Mouse (Mus musculus) forebrain, embryonic 13.5 days (tissue): ENCODE data around the gene Mrps10. TPM values are rescaled to one million over a fixed set of nuclear protein-coding genes. Genes with fewer than 3 reads are reported as not detected.

Experiments
- ATAC-seq: fragments of 200-750 bp; cut with Nextera tagmentation; 2 replicates; pipeline ENCODE4 v1.8.0; 2017
- H3K27ac ChIP-seq: fragments of 300-500 bp; sonication (generic); 2 replicates; pipeline ENCODE4 v1.5.1; 2015; ENCODE audit warnings: inconsistent platforms, mild to moderate bottlenecking, moderate library complexity
- H3K27me3 ChIP-seq: fragments of 300-500 bp; sonication (generic); 2 replicates; pipeline ENCODE4 v1.6.1; 2015; ENCODE audit warnings: mild to moderate bottlenecking, inconsistent platforms
- H3K36me3 ChIP-seq: fragments of 300-500 bp; sonication (generic); 2 replicates; pipeline ENCODE4 v1.6.1; 2015; ENCODE audit warnings: mild to moderate bottlenecking, inconsistent platforms; ENCODE audit not compliant: poor library complexity, severe bottlenecking
- H3K4me1 ChIP-seq: fragments of 300-500 bp; sonication (generic); 2 replicates; pipeline ENCODE4 v1.6.1; 2015; ENCODE audit warnings: inconsistent platforms
- H3K4me2 ChIP-seq: fragments of 300-500 bp; sonication (generic); 2 replicates; pipeline ENCODE4 v1.6.1; 2015; ENCODE audit warnings: inconsistent platforms, mild to moderate bottlenecking, moderate library complexity
- H3K4me3 ChIP-seq: fragments of 300-500 bp; sonication (generic); 2 replicates; pipeline ENCODE4 v1.5.1; 2015; ENCODE audit warnings: mild to moderate bottlenecking, inconsistent platforms
- H3K9ac ChIP-seq: fragments of 300-500 bp; sonication (generic); 2 replicates; pipeline ENCODE4 v1.6.1; 2015; ENCODE audit warnings: mild to moderate bottlenecking, inconsistent platforms
- H3K9me3 ChIP-seq: fragments of 300-500 bp; sonication (generic); replicated peaks from 2 replicates; pipeline ENCODE4 v1.6.1; 2016; ENCODE audit warnings: inconsistent platforms
- WGBS: fragments of 180-500 bp; shearing (Covaris S2); methylation state at CpG from one replicate; pipeline ENCODE4 v1.1.7; 2015; 5-methylcytosine and 5-hydroxymethylcytosine counted together
- polyA plus RNA-seq: library from polyadenylated mRNA; unstranded; fragments of >200 nt; fragmentation: Nextera tagmentation; extraction: Ambion mirVana; gene quantifications from 2 replicates; pipeline ENCODE4 v1.2.1, GENCODE M21; 2015

Gene Mrps10
- polyA plus RNA-seq, 1 experiment from 2014 or later: 78.7 TPM

DNA sequence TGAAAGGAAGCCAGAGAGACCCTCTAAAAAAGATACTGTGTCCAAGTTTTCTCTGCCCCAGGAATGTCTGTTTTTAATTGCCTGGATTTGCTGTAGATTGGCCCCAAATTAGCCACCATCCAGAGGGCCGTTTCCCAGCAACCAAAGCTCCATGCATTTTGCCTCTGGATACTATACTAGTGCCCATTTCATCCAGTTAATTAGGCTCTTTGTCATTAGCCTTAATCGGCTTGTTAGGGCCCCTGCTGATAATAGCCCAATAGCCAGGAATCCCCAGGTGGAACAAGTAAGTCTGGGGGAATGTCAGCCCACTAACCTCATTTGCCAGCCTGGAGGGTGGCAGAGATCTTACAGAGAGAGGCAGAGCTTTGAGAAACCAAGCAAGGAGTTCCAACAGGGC is 35.3 kb upstream of the Mrps10 start:
- H3K4me2 ChIP-seq: peak overlapping the region; percentile 3; the same call in 1 of the 2 replicates
- H3K9ac ChIP-seq: no peak overlapping the region
- peaks cover 56% of the 10 kb centered on the region for H3K36me3 ChIP-seq
- WGBS: 5% methylated on average over 2 of the region's 2 CpGs
- no peaks in the 10 kb centered on the region for H3K9me3 ChIP-seq
- H3K4me1 ChIP-seq: peaks cover 28% of the 10 kb centered on the region
- no peak overlapping the region for H3K4me3 ChIP-seq
- H3K27me3 ChIP-seq: peaks cover 42% of the 10 kb centered on the region
- ATAC-seq: peak; percentile 78
- no peak overlapping the region; the same call in 1 of the 2 replicates for H3K27ac ChIP-seq

DNA sequence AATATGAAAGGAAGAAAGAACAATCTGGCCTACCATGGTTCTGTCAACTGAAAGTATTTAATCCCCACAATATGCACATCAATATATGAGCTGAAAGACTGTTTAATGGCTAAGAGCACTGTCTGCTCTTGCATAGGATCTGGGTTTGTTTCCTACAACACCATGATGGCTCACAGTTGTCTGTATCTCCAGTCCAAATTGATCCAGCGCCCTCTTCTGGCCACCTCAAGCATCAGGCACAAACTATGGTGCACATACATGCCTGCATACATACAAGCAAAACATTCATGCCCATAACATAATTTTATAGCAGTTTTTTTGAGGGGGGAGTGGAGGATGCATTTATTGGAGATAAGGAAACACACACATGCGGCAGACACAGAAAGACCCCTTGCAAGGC is 25.6 kb upstream of the Mrps10 start:
- no peak overlapping the region for H3K4me3 ChIP-seq
- ATAC-seq: no peak
- peaks cover 13% of the 10 kb centered on the region for H3K9me3 ChIP-seq
- H3K4me2 ChIP-seq: no peak overlapping the region
- H3K27me3 ChIP-seq: no peaks in the 10 kb centered on the region
- H3K9ac ChIP-seq: no peak overlapping the region
- no peak overlapping the region for H3K27ac ChIP-seq
- no peaks in the 10 kb centered on the region for H3K4me1 ChIP-seq
- H3K36me3 ChIP-seq: peaks cover 94% of the 10 kb centered on the region
- 88% methylated on average over 2 of the region's 2 CpGs for WGBS

DNA sequence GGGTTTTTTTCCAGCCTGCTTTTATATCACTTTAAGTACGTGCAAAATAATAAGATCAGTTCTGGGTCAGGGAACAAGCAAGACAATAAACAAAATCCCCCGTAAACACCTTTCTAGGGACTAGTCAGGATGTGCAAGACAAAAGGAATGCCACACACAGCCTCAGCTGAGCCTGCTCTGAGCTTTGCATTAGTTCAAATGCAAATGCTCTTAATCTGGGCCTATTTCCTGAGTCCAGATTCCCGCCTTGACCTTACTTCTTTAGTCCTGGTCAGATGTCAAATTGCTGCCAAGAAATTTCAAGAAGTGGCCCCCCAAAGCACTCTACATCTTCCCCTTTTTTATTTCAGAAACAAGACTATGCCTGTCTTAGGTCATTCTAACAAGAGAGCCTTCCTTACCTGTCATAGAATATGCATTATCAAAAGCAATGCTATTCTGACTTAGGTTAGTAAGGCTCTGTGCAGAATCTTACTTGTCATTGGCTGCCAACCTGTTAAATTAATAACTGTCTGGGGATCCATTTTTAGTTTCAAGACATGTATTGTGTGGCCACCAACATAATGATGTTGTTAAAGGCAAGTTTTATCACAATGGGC is 18.9 kb upstream of the Mrps10 start:
- Histone ChIP-seq H3K36me3 (peaks cover 100% of the 10 kb centered on the region), H3K9me3 (peaks cover 31% of the 10 kb centered on the region), H3K9ac (no peak overlapping the region), H3K4me3 (no peak overlapping the region), H3K4me2 (no peak overlapping the region), H3K27ac (no peak overlapping the region), H3K27me3 (no peaks in the 10 kb centered on the region), H3K4me1 (no peaks in the 10 kb centered on the region)
- ATAC-seq: no peak
- 77% methylated on average over 3 of the region's 3 CpGs for WGBS

DNA sequence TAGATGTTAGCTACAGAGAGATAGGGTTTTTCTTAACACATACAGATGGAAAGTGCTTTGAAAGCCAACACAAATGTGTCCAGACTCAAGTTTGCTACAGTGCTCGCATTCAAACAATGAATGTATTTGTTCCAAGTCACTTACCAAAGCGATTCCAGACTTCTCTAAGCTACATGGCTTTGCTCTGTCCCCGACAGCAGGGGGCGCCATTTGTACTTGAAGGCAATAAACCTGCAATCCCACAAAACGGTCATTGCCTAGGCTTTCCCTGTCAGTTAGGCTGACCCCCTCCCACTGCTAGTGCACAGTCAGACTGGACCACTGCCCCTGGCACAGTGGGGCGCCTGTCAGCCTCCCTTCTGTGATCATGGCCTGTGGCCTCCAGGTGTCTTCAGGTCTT is 8.7 kb upstream of the Mrps10 start:
- Histone ChIP-seq H3K9ac (no peak overlapping the region), H3K27me3 (peaks cover under 1% of the 10 kb centered on the region; the same call in 1 of the 2 replicates), H3K4me3 (no peak overlapping the region), H3K4me2 (no peak overlapping the region), H3K36me3 (peaks cover 51% of the 10 kb centered on the region), H3K4me1 (no peaks in the 10 kb centered on the region), H3K9me3 (no peaks in the 10 kb centered on the region), H3K27ac (no peak overlapping the region)
- ATAC-seq: no peak
- WGBS: 27% methylated on average over 6 of the region's 6 CpGs

DNA sequence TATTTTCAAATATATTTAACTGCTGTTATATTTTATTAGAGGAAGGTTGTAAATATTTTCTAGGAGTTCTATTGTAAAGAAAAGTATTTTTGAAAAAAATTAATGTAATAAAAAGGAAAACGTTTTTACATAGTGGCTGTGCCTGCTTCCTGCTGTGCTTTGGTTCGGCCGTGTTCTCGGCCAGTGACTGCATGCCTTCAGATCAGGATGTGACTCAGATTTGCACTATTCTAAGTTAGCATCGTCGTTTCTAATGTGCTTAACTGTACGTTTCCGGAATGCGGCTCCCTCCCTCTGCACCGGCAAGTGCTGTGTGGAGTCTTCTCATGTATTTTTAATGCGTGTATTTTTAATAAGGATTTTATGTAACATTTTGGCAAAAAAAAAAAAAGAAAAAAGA is 7.3 kb upstream of the Mrps10 start:
- 86% methylated on average over 11 of the region's 11 CpGs for WGBS
- Histone ChIP-seq H3K27me3 (peaks cover 14% of the 10 kb centered on the region), H3K9ac (no peak overlapping the region), H3K9me3 (no peaks in the 10 kb centered on the region), H3K4me3 (no peak overlapping the region), H3K4me1 (no peaks in the 10 kb centered on the region), H3K36me3 (peaks cover 37% of the 10 kb centered on the region), H3K27ac (no peak overlapping the region), H3K4me2 (no peak overlapping the region)
- no peak for ATAC-seq

DNA sequence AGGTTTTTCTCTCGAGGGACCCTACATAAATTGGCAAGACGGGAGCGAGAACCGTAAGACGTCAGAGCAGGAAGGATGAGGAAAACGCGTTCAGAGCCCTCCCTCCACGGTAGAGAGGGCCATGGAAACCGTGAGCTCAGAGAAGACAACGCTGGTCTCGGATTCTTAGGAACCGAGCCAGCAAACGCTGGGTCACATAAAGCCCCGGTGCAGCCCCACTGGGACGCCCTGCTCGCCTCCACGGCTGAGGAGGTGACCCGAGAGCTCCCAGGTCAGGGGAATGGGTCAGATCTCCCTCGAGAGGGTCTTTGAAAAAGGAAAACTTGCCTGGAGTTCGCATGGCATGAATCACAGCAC is 378 bp downstream of the Mrps10 start:
- Histone ChIP-seq H3K9ac (peak overlapping the region; percentile 74), H3K4me2 (peak overlapping the region; percentile 88)
- WGBS: under 1% methylated on average over 20 of the region's 20 CpGs

DNA sequence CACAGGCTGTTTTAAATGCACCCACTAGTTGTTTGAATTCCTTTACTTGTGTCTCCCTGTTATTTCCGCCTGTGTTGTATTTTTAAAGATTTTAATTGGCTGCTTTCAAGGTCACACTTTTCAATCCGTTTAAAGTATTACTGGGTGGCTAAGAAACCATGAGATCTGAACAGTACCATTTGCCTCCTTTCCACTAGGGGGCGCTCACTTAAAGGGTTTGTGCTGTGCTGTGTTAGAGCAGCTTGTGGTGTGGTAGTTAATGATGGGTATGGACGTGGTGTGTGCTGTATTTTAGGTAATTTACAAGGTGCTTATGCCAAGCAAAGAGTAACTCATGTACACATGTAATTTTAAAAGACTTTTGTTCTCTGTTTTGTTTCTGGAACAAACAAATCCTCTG is 2.8 kb downstream of the Mrps10 start:
- 6% methylated on average over 4 of the region's 4 CpGs for WGBS

More for the DNA sequence above, 378 bp downstream of the Mrps10 start:
- peaks cover 29% of the 10 kb centered on the region for H3K27me3 ChIP-seq
- ATAC-seq: peak; percentile 75
- H3K36me3 ChIP-seq: peaks cover 17% of the 10 kb centered on the region
- H3K27ac ChIP-seq: peak overlapping the region; percentile 69
- peak overlapping the region; percentile 77 for H3K4me3 ChIP-seq
- H3K4me1 ChIP-seq: peaks cover 7% of the 10 kb centered on the region
- H3K9me3 ChIP-seq: no peaks in the 10 kb centered on the region

DNA sequence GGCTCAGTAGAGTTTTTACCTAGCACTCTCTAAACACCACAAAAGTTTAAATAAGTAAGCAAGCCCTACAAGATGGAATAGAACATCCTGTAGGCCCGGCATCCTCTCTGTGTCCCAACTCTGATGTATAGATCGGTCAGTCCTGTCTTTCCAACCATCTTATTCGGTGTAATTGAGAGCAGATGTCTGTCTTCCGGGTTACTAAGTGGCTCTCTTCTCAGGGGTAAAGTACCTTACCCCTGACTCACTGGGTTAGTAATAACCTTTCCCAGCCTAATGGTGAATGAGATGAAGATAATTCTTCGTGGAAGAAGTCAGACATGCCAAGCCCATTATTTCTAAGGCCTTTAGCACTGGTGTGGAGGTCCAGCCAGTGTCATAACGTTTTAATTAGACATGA is 5.3 kb downstream of the Mrps10 start:
- WGBS: 91% methylated on average over 6 of the region's 6 CpGs
- H3K9me3 ChIP-seq: no peaks in the 10 kb centered on the region
- H3K27ac ChIP-seq: no peak overlapping the region
- H3K4me1 ChIP-seq: peaks cover 7% of the 10 kb centered on the region
- no peaks in the 10 kb centered on the region for H3K27me3 ChIP-seq
- ATAC-seq: no peak
- peaks cover 63% of the 10 kb centered on the region for H3K36me3 ChIP-seq
- H3K4me2 ChIP-seq: no peak overlapping the region
- no peak overlapping the region for H3K4me3 ChIP-seq
- H3K9ac ChIP-seq: no peak overlapping the region

More for the DNA sequence above, 2.8 kb downstream of the Mrps10 start:
- Histone ChIP-seq H3K4me2 (no peak overlapping the region), H3K4me1 (peaks cover 7% of the 10 kb centered on the region), H3K4me3 (no peak overlapping the region), H3K27me3 (peaks cover 15% of the 10 kb centered on the region), H3K27ac (no peak overlapping the region), H3K36me3 (peaks cover 39% of the 10 kb centered on the region), H3K9ac (no peak overlapping the region), H3K9me3 (no peaks in the 10 kb centered on the region)
- ATAC-seq: peak; percentile 52; the same call in 1 of the 2 replicates

DNA sequence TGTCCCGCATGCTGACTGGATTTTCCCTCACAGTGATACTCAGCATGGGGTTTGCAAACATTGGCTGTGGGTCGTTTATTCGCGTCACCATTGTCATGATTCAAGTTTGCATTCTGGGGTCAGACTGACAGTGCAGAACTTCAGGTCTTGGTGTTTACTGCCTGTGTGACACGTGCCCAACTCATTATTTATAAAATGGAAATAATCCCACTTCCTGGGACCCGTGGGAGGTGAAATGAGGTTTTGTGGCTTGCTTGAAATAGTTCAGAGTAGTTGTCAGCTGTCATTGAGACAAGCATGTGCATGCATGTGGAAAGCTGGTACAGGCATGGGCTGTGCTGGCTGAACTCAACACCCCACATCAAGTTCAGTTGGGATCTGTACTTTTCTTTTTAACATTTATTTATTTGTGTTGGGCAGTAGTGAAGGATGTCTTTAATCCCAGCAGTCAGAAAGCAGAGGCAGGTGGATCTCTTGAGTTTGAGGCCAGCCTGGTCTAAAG is 8.1 kb downstream of the Mrps10 start:
- ATAC-seq: no peak
- Histone ChIP-seq H3K4me3 (no peak overlapping the region), H3K4me1 (0 out of 2 replicates have a peak, but pooled peaks cover 2% of the 10 kb centered on the region), H3K9ac (no peak overlapping the region), H3K9me3 (no peaks in the 10 kb centered on the region), H3K4me2 (no peak overlapping the region), H3K27me3 (no peaks in the 10 kb centered on the region), H3K27ac (no peak overlapping the region), H3K36me3 (peaks cover 76% of the 10 kb centered on the region)
- WGBS: 86% methylated on average over 6 of the region's 6 CpGs

DNA sequence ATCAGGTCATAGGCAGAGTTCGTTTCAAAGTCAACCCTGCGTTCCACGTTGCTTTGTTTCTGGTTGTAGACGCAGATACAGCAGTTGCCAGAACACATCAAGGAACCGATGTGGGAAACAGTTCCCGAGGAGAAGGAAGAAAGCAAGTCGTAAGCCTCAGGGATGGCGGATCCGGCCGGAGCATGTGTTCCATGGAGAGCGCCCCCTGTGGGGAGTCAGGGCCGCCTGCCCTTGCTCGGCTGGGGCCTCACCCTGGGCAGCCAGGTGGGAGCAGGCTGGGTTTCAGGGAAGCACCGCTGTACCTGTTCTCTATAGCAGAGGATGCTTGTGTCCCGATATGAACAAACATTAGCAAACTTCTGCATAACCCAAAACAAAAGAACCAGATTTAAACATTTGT is 9.4 kb downstream of the Mrps10 start:
- no peak overlapping the region for H3K4me2 ChIP-seq
- 80% methylated on average over 15 of the region's 15 CpGs for WGBS
- H3K36me3 ChIP-seq: peaks cover 68% of the 10 kb centered on the region
- no peaks in the 10 kb centered on the region for H3K9me3 ChIP-seq
- no peak overlapping the region for H3K4me3 ChIP-seq
- no peaks in the 10 kb centered on the region for H3K27me3 ChIP-seq
- no peak overlapping the region for H3K27ac ChIP-seq
- H3K4me1 ChIP-seq: 0 out of 2 replicates have a peak, but pooled peaks cover 3% of the 10 kb centered on the region
- no peak overlapping the region for H3K9ac ChIP-seq
- no peak for ATAC-seq

DNA sequence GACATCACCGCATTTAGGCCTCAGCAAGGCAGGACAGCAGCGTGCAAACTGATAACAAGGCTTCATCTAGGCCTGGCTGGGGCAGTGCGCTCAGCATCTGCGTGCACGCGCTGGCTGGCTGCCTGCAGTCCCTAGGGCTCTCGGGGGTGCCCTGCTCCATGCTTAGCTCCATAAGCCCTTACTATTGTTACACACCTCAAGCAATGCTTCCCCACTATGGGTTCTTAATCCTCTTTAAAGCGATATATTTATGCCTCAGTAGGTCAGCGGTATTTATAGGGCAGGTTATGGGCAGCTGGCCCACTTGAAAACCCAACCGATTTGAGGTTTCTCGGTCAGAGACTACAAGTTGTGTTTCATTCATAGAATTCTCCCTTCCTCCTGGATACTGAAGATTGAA is 13.2 kb downstream of the Mrps10 start:
- ATAC-seq: no peak
- WGBS: 33% methylated on average over 11 of the region's 11 CpGs
- peaks cover 33% of the 10 kb centered on the region for H3K36me3 ChIP-seq

DNA sequence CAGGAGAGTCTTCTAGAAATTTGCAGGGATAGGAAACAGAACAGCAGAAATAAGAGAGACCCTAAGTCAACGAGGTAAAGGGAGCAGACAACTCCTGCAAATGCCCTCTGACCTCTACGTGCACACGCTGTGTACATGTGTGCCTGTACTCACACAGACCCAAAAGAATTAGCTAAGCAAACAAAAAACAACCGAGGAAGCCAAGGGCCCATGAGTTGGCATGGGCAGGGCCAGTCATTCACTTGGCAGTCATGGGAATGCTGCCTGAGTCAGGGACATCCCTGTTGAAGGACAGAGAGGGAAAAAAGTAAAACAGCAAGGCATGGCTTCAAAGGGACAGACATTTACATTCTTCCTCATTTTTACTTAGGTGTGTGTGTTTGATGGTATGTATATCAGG is 14.6 kb downstream of the Mrps10 start:
- no peak for ATAC-seq
- Histone ChIP-seq H3K4me3 (no peak overlapping the region), H3K4me2 (no peak overlapping the region), H3K36me3 (peaks cover 19% of the 10 kb centered on the region), H3K9ac (no peak overlapping the region), H3K27ac (no peak overlapping the region), H3K4me1 (0 out of 2 replicates have a peak, but pooled peaks cover 3% of the 10 kb centered on the region), H3K9me3 (no peaks in the 10 kb centered on the region), H3K27me3 (no peaks in the 10 kb centered on the region)
- 90% methylated on average over 4 of the region's 4 CpGs for WGBS

More for the DNA sequence above, 13.2 kb downstream of the Mrps10 start:
- H3K4me3 ChIP-seq: no peak overlapping the region
- H3K9ac ChIP-seq: no peak overlapping the region; the same call in 1 of the 2 replicates
- no peak overlapping the region for H3K4me2 ChIP-seq
- no peaks in the 10 kb centered on the region for H3K27me3 ChIP-seq
- H3K4me1 ChIP-seq: 0 out of 2 replicates have a peak, but pooled peaks cover 3% of the 10 kb centered on the region
- H3K27ac ChIP-seq: no peak overlapping the region
- H3K9me3 ChIP-seq: no peaks in the 10 kb centered on the region

DNA sequence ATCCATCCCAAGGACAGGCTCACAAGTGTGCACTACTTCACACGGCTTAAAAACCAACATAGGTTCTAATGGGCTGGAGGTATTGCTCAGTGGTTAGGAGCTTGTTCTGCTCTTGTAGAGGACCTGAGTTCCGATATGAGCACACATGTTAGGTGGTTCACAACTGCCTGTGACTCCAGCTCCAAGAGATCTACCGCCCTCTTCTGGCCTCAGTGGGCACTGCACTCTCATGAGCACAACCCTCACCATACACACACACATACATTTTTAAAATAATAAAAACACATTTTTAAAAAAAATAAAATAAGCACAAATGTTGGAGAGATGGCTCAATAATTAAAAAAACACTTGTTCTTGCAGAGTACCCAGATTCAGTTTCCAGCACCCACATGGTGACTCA is 15.4 kb downstream of the Mrps10 start:
- Histone ChIP-seq H3K9ac (no peak overlapping the region), H3K4me3 (no peak overlapping the region), H3K27ac (no peak overlapping the region), H3K9me3 (no peaks in the 10 kb centered on the region), H3K36me3 (peaks cover 12% of the 10 kb centered on the region), H3K27me3 (no peaks in the 10 kb centered on the region), H3K4me1 (0 out of 2 replicates have a peak, but pooled peaks cover 3% of the 10 kb centered on the region), H3K4me2 (no peak overlapping the region)
- 92% methylated on average over 3 of the region's 3 CpGs for WGBS
- no peak for ATAC-seq
